Mouse (Mus musculus) liver, adult 2 months (tissue): ENCODE results near the gene Enpp5.

Source experiments
- CTCF ChIP-seq: fragments of 200-500 bp; IDR thresholded peaks from 2 replicates; pipeline ENCODE4 v1.5.1; 2011; ENCODE audit warnings: low read depth, low read length, control low read depth
- POLR2A ChIP-seq: fragments of 200-500 bp; IDR thresholded peaks from 2 replicates; pipeline ENCODE4 v1.6.1; 2011; ENCODE audit warnings: low read length, control low read depth; ENCODE audit not compliant: insufficient read depth; ENCODE audit errors: extremely low read depth

DNA sequence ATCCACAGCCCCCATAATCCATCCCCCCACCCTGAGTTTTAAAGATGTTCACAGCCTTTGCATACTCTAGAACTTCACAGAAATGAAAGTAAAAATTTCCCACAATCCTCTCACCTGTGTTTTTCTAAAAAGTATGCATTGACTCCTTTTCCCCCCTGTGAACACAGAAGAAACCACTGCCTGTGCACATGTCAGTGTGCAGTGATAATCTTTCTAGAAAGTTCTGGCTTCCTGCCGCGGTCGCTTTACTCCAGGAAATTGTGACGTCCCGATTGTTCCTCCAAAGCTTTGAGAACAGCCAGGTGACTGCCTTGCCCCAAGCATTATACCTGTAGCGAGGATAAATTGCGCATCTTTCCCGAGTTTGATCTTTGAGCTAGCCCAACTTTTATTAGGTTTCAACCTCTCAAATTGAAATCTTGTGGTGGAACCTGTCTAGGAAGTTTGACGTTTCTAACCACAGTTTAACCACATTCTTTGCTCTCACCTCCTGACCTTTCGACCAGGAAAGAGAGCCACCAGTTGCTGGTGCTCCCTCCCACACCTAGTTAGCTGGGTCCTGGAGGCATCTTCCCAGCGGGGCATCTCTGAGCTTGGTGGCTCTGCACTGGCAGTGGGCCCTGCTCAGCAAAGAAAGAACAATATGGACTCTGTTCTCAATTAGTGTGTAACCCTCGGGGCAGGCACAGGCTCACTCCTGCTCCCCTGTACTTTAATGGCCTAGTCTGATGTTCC is 42.9 kb downstream of the Enpp5 start:
- TF ChIP-seq POLR2A (no peak), CTCF (no peak)
